Mouse (Mus musculus): ENCODE results near the gene Nek5. TPM values are rescaled to one million over a fixed set of nuclear protein-coding genes. Genes with fewer than 3 reads are reported as not detected.
"Not testable (repeated sequence)": the region's sequence is repeated elsewhere in the genome, so short reads cannot be mapped to it uniquely, and the experiment has no call there.

The Nek5 gene
- not detected in 2 replicates for total RNA-seq (2015)
- total RNA-seq (2017): not detected in 2 replicates

DNA sequence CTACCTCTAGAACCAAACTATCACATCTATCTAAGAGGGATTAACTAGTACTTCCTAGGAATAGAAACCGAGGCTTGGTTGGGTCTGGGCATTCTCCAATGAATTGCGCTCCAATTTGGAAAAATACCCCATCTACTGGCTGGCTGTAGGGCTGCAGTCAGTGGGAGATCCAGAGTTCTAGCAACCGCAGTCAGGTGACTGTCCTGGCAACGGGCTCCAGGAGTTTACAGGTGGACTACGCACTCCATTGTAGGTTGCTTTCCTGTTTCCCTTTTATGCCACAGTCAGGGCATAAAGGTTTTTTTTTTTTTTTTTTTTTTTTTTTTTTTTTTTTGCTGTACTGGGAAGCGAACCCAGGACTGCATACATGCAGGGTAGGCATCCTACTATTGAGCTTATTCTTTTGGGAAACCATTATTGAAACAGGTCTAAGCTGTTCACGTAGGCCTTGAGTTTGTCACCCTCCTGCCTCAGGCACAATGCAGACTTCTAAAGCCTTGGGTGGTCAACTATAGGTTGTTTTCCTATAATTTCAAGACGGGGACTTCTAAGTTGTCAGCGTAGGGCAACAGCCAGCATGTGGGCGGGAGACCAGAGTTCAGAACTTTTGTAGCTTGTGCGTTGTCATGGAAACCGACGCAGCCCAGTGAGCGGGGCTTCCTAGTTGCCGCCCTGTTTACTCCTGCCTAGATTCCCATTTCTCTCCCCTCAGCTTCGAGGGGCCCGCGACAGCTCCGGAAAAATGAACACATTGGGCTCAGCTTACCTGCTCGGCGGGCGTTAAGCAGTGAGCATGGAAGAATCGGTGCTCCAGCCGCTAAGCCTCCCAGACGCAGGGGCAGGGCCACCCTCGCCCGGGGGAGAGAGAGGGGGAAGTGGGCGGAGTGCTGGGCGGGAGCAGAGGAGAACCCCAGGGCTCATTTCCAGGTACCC lies at the start of gene Nek5:
Gene Nek5 (minus strand): TSS at position 834 of the 933 bp plus-strand sequence.
- ATAC-seq (replicated peaks; ENCODE audit: poor library complexity): peak; percentile 85

DNA sequence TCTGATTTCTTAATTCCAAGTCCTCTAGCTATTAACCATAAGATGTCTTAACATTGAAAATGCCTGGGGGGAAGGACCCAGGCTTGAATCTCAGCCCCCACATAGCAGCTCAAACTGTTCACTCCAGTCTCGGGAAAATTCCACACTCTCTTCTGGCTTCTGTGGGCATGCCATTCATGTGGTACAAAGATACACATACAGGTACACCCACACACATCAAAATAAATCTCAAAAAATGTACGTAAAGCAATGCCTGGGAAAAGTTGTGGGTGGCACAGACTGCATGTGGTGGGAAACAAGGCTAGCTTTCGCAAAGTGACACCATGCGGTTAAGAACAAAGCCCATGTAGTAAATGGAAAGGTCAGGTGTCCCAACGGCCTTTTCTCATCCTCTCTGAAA lies 44.3 kb upstream of the Nek5 start:
- ATAC-seq (replicated peaks; ENCODE audit: poor library complexity): no peak

DNA sequence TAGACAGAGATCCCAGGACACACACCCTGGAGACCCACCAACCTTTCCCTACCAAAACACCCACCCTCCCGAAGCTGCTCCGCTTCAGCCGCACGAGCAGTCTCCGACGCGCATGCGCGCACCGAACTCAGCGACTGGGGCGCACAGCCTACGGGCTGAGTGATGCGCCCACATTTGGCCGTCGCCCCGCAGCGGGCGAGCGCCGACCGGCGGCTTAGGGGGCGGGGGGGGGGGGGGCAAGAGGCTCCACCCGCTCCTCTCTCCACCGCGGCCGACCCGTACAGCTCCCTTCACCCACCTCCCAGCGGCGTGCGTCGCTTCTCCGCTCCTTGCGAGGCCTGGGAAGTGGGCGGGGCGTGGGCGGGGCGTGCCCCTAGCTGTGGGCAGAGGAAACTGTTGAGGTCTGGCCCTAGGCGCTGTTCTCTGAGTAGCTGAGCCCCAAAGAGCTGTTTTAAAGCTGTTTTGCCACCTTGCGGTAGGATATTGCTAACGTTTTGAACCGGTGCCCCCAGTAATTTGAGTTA lies 41.3 kb upstream of the Nek5 start, which contains the start of gene Nek3:
Gene Nek3 (minus strand): TSS at position 356 of the 524 bp plus-strand sequence.
- peak; percentile 94 for ATAC-seq (replicated peaks; ENCODE audit: poor library complexity)

DNA sequence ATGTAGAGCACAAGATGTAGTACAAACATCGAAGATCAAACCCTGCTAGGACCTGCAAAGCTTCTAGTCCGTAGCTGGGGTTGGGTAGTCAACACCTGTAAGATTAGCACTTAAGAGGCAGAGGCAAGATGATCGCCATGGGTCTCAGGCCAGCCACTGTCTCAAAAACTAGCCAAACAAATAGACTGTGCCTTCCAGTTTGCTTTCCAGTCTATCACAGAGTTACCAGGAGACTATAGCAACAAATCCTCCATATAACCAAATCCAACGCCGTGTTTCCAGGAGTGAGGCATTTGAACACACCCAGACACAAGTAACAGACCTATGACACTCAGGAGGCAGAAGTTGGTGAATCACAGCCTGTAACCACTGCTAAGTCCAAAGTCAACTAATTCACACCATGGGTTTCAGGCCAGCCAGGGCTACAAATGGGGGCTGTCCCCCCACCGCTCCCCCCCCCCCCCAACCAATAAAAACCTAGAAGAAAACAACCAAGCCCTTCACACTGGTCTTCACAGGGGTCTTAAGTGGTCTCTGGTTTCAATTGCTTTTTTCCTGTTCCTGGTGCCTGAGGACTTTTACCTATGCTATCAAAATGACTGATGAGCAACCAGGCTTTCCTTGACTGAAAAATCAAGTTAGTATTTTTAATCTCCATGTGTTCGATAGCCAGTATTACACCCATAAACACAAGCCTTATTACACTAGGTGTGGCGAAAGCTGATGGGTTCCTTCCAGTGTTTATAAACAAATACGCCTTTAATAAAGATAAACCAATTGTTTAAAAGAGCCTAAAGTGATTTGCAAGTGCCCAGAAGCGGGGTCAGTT lies 40.6 kb upstream of the Nek5 start:
- ATAC-seq (replicated peaks; ENCODE audit: poor library complexity): peak; percentile 21

DNA sequence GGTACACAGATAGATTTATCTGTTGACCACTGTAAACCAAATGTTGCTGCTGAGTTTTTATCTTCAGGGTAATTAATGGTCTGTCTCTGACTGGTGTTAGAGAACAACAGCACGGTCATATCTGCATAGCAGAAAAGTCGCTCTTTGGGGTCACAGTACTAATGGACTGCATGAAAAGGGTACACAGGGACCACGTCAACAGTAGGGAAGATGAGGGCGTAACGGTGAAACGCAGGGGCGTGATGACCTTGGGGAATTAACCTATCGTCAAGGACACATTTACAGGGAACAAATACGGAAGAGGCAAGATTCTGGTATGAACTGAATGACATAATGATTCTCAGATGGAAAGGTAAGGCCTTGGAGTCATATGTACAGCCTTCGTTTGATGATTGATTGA lies 39.6 kb upstream of the Nek5 start:
- no peak for ATAC-seq (replicated peaks; ENCODE audit: poor library complexity)

DNA sequence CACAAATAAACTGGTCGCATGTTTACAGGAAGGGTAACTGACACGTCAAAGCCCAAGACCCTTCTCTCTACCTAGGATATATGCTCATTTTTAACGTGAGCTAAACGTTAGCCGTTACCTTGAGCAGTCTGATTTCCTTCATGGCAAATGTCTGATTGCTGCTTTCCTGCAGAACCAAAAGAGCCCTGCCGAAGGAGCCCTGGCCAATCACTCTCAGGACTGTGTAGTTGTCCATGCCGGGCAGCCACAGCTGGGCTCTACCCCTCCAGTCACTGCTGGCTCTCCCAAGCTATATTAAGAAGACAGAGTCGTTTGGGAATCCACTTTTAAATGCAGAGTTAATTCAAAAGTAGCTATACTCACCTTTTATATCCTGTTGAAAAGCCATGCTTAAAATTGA lies 37.4 kb upstream of the Nek5 start:
- ATAC-seq (replicated peaks; ENCODE audit: poor library complexity): no peak

DNA sequence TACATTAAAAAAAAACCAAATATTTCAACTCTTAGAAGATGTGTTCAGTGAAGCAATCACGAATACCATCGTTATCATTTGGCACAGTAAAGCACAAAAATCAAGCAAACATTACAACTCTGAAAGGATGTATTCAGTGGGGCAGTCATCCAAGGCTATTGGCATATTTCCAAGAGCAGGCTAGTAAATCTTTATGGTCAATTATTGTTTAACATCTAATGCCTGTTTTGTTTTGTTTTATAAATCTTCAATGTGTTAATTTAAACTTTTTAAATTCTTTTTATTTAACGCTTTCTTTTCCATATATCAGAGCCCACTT lies 25.5 kb upstream of the Nek5 start:
- ATAC-seq (replicated peaks; ENCODE audit: poor library complexity): no peak

DNA sequence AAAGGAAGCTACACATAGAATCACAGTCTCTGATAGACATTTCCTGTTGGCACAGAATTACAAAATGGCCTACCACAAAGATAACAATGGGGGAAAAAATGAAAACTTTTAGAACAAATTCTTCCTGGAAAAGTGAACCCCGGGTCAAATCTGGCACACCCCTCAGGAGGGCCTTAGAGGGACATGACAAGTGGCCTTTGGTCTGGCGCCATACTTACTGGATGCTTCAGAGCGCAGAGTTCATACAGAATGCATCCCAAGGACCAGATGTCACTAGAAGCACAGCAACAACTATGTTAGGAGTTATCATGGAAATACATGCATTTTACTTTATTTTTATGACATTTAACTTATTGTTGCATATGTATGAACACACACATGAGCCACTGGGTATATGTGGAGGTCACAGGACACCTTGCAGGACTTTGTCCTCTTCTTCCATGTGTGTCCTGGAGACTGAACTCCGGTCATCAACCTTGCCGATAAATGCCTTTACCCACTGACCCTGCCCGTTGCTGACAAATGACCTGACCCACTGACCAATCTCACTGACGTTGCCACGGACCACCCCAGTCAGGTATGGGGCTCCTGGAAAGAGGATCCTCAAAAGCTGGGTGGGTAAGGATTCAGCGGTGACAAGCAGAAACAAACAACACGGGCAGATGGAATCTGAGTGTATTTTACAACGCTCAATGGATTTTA lies 24.9 kb upstream of the Nek5 start:
- ATAC-seq (replicated peaks; ENCODE audit: poor library complexity): no peak

DNA sequence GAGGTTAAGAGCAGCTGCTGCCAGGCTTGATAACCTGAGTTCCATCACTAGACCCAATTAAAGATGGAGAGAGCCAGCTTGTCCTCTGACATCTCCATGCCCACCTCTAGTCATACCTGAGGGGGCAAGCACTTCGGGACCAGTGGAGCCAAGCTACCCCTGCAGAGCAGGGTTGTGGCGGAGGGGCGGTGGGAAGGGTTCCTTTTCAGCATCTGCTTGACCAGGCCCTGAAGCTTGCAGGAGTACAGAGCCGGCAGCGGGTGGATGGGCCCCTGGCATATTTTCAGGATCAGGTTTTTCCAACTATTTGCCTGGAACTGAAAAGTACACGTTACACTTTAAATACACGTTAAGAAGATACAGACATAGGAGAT lies 23.5 kb upstream of the Nek5 start:
- no peak for ATAC-seq (replicated peaks; ENCODE audit: poor library complexity)

DNA sequence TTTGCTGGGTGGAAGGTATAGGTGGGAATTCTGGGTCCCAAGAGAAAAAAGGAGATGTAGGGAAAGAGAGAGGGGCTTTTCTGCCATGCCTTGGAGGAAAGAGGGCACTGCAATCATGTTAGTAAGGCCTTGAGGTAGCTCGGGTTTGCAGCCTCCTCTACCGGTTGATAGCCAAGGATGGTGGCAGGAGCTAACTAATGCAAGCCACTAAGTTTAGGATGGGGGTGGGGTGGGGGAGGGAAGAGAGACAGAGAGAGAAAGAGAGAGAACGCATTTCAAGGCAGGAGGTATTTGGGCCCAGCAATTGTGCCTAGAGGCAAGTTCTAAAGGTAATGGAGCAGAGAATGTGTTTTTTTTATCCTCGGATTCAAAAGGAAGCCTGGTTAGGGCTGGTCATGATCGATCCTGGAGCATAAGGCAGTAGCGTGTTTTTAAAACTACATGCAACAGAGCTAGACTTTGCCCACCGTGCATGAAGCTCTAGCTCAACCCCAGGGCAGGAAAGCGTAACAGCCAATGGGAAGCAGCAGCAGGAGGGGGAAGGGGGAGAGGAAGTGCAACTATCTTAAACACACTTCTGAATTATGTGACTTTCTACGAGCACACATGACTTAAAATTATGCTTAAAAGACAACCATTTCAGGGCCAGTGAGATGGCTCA lies 23.0 kb upstream of the Nek5 start:
- ATAC-seq (replicated peaks; ENCODE audit: poor library complexity): peak; percentile 49

DNA sequence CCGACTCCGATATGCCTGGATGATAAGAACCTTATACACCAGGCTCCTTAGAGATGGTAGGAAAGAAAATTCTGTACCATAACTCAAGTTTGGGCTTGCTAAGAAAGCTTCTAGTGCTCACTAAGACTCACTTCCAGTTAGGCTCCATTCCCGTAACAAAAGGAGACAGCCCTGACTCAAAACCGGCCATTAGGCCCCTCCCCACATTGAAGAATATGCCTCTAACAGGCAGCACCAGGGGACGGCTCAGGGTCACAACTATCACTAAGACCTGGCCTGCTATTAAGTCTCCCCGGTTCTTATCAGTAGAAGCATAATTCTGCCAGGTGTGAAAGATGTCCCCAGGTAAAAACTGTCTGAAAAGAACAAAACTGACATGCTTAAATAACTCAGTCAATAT lies 21.0 kb upstream of the Nek5 start:
- no peak for ATAC-seq (replicated peaks; ENCODE audit: poor library complexity)

DNA sequence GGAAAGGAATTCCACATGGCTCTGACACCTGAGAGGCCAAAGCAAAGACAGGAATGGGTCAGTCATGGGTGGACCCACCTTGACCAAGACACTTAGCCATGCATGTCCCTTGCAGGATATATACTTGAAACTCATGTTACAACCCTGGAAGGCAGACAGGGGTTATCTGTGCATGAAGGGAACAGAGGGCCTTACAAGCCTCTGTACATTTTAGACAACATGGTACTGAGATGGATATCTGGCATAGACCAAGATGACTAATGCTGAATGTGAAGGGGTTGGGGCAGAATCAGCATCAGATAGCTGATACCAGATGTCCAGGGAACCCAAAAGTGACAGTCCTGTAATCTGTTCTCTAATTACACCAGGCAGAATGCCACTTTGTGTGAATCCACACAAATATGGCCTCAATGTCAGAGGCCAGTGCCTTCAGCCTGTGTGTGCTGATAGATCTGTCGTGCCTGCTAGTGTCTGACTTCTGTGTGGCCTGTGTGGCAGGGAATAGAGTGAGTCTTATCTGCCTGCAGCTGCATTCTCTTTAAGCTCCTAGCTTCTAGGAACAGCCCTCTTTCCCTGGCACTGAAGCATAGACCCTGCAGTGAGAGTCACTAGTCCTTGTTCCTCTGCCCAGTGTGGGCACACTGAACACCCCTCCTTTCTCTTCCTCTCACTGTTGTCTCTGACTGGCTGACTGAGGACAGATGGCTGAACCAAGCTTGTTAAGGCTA lies 19.1 kb upstream of the Nek5 start:
- peak; percentile 91 for ATAC-seq (replicated peaks; ENCODE audit: poor library complexity)

DNA sequence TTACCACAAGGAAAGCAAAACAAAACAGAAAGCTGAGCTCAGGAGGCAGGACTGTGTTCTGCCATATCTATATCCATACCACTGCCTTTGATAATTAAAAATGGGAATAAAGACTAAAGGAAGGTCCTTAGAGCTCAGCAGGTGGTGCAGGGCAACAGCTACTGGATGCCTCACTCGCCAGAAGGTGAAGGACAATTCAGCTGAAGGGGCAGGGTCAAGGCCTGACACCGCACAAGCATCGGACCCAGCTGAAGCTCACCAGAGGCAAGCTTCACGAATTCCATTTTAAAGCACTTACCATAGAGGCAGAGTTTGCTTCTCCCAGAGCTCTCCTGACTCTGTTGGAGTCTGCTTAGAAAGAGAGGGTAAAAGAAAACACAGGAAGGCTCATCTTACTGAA lies 17.7 kb upstream of the Nek5 start:
- no peak for ATAC-seq (replicated peaks; ENCODE audit: poor library complexity)

DNA sequence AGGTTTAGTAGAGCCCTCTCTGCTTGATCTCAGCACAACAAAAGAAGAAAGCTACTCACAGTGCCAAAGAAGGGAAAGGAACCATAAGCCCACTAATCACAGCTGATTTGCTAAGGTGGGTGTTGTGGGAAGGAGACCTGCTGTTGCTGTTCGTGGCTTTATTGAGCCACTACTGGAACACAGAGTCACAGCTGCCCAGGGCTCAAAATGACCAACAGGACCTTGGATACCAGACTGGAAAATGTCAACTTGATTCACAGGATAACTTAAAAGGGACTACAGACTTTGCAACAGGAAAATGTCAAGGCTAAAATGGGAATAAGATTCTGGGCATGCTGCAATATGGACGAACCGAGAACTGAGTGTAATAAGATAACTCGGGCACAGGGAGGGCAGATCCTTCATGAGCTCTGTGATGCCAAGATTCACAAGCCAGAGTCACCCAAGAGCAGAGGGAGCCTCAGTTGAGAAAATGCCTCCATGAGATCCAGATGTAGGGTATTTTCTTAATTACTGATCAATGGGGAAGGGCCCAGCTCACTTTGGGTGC lies 17.1 kb upstream of the Nek5 start:
- ATAC-seq (replicated peaks; ENCODE audit: poor library complexity): no peak

DNA sequence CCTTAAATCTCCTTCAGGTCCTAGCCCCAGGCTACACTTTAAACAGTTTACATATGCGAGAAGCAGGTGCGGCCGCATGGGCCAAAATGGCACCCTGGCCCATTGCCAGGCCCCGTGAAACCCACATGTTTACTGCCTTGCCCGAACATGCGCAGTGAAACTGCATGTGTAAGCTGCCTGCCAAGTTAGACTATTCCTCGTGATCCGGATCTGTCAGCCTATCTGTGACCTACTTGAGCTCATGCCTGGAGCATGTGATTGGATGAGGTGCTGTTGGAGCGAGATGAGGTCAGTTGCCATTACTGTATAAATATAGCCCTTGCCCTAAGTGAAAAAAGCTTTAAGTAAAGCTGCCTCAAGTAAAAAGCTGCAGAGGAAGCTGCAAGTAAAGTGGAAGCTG lies 11.6 kb upstream of the Nek5 start:
- not testable (repeated sequence) for ATAC-seq (replicated peaks; ENCODE audit: poor library complexity)

DNA sequence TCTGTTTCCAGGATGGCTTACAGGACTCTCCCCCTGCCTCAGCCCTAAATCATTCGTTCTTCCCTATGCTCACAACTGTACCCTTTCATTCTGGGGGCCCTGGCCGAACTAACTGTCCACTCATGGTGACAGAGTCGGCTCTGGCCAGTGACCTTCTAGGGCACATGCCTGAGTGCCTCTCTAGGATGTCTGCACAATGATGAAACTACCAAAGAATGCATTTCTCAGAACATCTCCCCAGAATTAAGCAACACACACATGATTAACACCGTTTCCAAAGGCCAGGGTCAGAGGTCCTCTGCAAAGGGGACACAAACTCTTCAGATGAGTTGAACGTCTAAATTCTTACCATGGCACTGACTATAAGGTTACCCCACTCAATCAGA lies 9.9 kb upstream of the Nek5 start:
- no peak for ATAC-seq (replicated peaks; ENCODE audit: poor library complexity)

DNA sequence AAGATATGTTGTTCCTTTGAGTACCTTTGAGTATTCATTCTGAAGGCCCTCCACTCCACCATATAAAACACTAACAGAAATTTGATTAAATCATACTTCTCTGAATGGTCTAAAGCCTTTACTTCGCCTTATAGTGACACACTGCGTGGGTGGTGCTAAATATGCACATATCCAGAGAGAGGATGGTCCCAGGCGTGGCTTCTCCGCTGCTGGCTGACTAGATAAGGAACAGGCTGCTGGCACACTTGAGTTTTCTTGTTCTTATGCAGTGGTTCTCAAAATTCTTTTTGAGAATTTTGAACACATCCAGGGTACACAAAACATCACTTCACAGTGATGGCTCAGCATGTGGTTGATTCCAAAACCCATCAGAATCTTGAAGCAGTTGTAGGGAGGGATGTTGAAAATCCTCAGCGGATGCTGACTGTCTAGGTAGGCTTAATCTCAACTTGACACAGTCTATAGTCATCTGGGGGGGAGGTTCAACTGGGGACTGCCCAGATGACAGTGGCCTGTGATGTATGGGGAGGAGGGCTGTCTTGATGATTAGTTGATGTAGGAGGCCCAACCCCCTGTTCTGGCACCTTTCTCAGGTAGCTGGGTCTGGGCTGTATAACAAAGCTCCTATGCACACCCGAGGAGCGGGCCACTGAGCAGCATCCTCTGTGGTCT lies 9.4 kb upstream of the Nek5 start:
- ATAC-seq (replicated peaks; ENCODE audit: poor library complexity): peak; percentile 100

DNA sequence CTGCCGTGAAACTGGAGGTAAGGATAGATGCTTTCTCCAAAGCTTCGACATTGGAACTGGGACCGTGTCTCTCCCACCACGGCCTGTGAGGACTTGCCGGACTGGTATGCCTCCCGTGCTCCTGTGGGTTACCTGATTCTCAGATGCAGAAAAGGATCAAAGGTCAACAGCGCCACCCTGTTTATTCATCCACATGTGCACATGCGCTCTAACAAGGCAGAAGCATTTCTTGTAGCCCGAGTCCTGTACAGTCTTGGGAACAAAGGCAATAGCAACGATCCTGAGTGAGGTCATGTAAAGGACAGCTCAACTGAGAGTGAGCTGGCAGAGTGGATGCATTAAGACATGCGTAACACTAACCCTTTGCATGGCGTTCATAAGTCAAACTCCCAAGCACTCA lies 7.2 kb upstream of the Nek5 start:
- no peak for ATAC-seq (replicated peaks; ENCODE audit: poor library complexity)

DNA sequence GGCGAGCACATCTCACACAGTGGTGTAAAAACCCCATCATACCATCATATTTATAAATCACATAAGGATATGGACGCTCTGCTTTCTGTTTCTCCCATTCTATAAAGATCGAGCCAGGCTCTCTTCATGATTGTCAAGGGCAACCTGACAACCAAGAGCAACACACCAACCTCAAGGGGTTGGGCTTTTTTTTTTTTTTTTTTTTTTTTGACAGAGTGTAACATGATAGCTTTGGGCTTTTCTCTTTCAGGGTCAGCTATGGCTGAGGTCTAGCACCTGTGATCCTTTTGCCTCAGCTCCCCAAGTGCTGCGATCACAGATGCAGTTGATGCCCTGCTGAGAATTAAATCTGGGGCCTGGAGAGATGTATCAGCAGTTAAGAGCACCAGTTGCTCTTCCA lies 17.8 kb downstream of the Nek5 start:
- ATAC-seq (replicated peaks; ENCODE audit: poor library complexity): no peak
